Mouse (Mus musculus) erythroblast, embryonic 14.5 days (primary cell): ENCODE data around the gene Rbp4. TPM values are rescaled to one million over a fixed set of nuclear protein-coding genes. Genes with fewer than 3 reads are reported as not detected.

ENCODE experiments used
- H3K27me3 ChIP-seq: 2 replicates; pipeline ENCODE4 v1.6.1; 2012; ENCODE audit warnings: inconsistent platforms; ENCODE audit not compliant: control insufficient read depth
- H3K36me3 ChIP-seq: 2 replicates; pipeline ENCODE4 v1.6.1; 2012; ENCODE audit warnings: mild to moderate bottlenecking, inconsistent platforms; ENCODE audit not compliant: control insufficient read depth
- H3K4me1 ChIP-seq: 2 replicates; pipeline ENCODE4 v1.6.1; 2012; ENCODE audit warnings: inconsistent platforms; ENCODE audit not compliant: control insufficient read depth
- H3K4me3 ChIP-seq: replicated peaks from 2 replicates; pipeline ENCODE3; 2012; ENCODE audit warnings: moderate library complexity, mild to moderate bottlenecking, inconsistent platforms
- H3K9me3 ChIP-seq: 2 replicates; pipeline ENCODE4 v1.6.1; 2012; ENCODE audit warnings: low read length, inconsistent platforms, mixed read lengths; ENCODE audit not compliant: control insufficient read depth
- GATA1 ChIP-seq: IDR thresholded peaks from 2 replicates; pipeline ENCODE4 v1.6.1; 2012; ENCODE audit warnings: low read length, inconsistent platforms, mixed read lengths
- TAL1 ChIP-seq: IDR thresholded peaks from 3 replicates; pipeline ENCODE4 v1.6.1; 2012; ENCODE audit warnings: low read length, inconsistent platforms, mixed read lengths
- polyA plus RNA-seq: library from polyadenylated mRNA; stranded (reverse); fragments of >175 nt; gene quantifications from 2 replicates; pipeline ENCODE4 v1.2.3, GENCODE M21; 2012

Gene Rbp4
- polyA plus RNA-seq, 1 experiment = 0.58 TPM

GRCm38 (mm10) chr19:38077851-38078540, 47.1 kb downstream of the Rbp4 start:
- Histone ChIP-seq H3K4me3 (no peak overlapping the region), H3K9me3 (no peaks in the 10 kb centered on the region), H3K36me3 (no peaks in the 10 kb centered on the region; the same call in 1 of the 2 replicates), H3K4me1 (no peaks in the 10 kb centered on the region), H3K27me3 (no peaks in the 10 kb centered on the region)
- no peak for TF ChIP-seq TAL1
- TF ChIP-seq GATA1 = no peak

GRCm38 (mm10) chr19:38076251-38076650, 48.8 kb downstream of the Rbp4 start:
- Histone ChIP-seq H3K27me3 (no peaks in the 10 kb centered on the region), H3K9me3 (no peaks in the 10 kb centered on the region), H3K4me3 (no peak overlapping the region), H3K4me1 (no peaks in the 10 kb centered on the region), H3K36me3 (no peaks in the 10 kb centered on the region; the same call in 1 of the 2 replicates)
- TF ChIP-seq TAL1 = no peak
- TF ChIP-seq GATA1 = no peak

- Histone ChIP-seq H3K27me3 (no peaks in the 10 kb centered on the region), H3K36me3 (no peaks in the 10 kb centered on the region; the same call in 1 of the 2 replicates), H3K9me3 (no peaks in the 10 kb centered on the region), H3K4me3 (no peak overlapping the region), H3K4me1 (no peaks in the 10 kb centered on the region)
- no peak for TF ChIP-seq GATA1
- no peak for TF ChIP-seq TAL1
These were observed 50.0 kb downstream of the Rbp4 start for GRCm38 (mm10) chr19:38075051-38075450.

- no peaks in the 10 kb centered on the region for H3K9me3 ChIP-seq
- no peak overlapping the region for H3K4me3 ChIP-seq
- H3K36me3 ChIP-seq = no peaks in the 10 kb centered on the region; the same call in 1 of the 2 replicates
- no peaks in the 10 kb centered on the region for H3K4me1 ChIP-seq
- no peaks in the 10 kb centered on the region for H3K27me3 ChIP-seq
- TF ChIP-seq GATA1 = no peak
- no peak for TF ChIP-seq TAL1
These were observed 51.9 kb downstream of the Rbp4 start for GRCm38 (mm10) chr19:38073226-38073625.

Other genes with a start within 250 kb of the Rbp4 start
- 0.04 TPM in 1 of 2 replicates, not detected in the other for gene Myof, start 81.7 kb downstream of the Rbp4 start, polyA plus RNA-seq
- gene Cep55, start 70.3 kb downstream of the Rbp4 start, polyA plus RNA-seq = not detected in 2 replicates
- not detected in 2 replicates for gene Ffar4, start 28.2 kb downstream of the Rbp4 start, polyA plus RNA-seq
- gene Pde6c, start 7.5 kb upstream of the Rbp4 start, polyA plus RNA-seq = not detected in 2 replicates
- gene Fra10ac1, start 98.9 kb upstream of the Rbp4 start, polyA plus RNA-seq = 0.24 and 0.31 TPM in 2 replicates
- not detected in 2 replicates for gene Lgi1, start 139.3 kb upstream of the Rbp4 start, polyA plus RNA-seq